Mouse (Mus musculus) G1E (cell line): ENCODE measurements around the gene Slc22a18.

Experiments used
- CTCF ChIP-seq: IDR thresholded peaks from 2 replicates; pipeline ENCODE4 v1.5.1; 2012; ENCODE audit warnings: low read depth, low read length, inconsistent platforms, mixed read lengths
- GATA1 ChIP-seq: IDR thresholded peaks from 2 replicates; pipeline ENCODE4 v1.6.1; 2012; ENCODE audit warnings: borderline replicate concordance, low read length, inconsistent platforms, mixed read lengths
- POLR2AphosphoS5 ChIP-seq: IDR thresholded peaks from 2 replicates; pipeline ENCODE4 v1.6.1; 2012; ENCODE audit warnings: low read depth, low read length, inconsistent platforms; ENCODE audit not compliant: insufficient replicate concordance
- TAL1 ChIP-seq: conservative IDR thresholded peaks from 2 replicates; pipeline ENCODE4 v1.6.1; 2012; ENCODE audit warnings: low read depth, low read length, inconsistent platforms, mixed read lengths

DNA sequence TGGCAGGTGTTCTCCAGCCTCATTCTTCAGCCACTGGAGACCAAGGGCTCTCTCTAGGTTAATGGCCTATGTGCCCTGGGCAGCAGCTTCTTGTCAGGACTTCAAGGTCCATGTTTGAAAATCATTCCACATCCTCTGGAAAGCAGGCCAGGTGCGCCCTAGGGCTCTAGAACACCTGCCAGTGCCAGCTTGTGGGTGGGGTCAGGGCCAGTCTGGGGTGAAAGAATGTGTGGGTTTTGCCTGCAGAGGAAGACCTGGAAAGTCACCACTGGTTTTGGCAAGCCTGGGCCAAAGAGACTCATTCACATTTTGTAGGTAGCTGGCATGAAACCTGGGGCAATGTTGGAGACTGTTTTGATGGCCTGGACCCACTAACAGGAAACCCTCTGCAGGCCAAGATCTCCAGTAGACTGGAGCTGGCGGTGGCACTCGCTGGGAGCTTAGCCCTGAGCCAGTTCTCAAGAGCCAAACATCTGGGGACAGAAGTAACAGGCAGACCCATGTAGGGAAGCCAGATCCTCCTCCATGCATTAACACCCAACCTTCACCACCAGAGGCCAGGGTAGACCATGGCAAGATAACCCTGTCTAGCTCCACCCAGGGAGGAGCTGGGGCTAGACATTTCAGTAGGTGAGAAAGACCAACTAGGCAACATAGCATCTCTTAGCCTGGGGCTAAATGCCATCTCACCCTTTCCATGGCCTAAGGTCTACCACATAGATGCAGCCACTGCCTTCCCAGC lies 37.2 kb downstream of the Slc22a18 start:
- TF ChIP-seq CTCF, result no peak
- TF ChIP-seq GATA1, result no peak
- no peak for TF ChIP-seq TAL1
- TF ChIP-seq POLR2AphosphoS5, result no peak
